Mouse (Mus musculus): ENCODE data around the gene Maml2. TPM values are rescaled to one million over a fixed set of nuclear protein-coding genes. Genes with fewer than 3 reads are reported as not detected.
"Not testable (repeated sequence)": the region's sequence is repeated elsewhere in the genome, so short reads cannot be mapped to it uniquely, and the experiment has no call there.

The Maml2 gene
- total RNA-seq, 2 experiments from 2014 or later = 6.7 to 8.5 TPM

DNA sequence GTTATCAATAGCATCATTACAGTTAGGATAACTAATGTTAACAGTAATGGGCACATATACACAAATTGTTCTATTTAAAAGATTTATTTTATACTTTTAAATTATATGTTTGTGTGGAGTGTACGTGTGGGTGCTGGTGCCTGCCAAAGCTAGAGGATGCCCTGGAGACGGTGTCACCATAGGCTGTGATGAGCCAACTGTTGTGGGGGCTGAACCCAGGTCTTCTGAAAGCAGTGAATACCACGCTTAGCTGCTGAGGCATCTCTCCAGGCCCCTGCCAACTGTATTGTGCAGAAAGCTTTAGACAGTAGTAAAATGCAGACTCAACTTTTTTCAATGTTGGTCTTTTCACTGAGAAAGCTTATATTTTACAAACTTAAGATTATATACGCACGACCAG is 411.7 kb downstream of the Maml2 start:
- intact Hi-C loops (cut with DNase I) = no loop called here

DNA sequence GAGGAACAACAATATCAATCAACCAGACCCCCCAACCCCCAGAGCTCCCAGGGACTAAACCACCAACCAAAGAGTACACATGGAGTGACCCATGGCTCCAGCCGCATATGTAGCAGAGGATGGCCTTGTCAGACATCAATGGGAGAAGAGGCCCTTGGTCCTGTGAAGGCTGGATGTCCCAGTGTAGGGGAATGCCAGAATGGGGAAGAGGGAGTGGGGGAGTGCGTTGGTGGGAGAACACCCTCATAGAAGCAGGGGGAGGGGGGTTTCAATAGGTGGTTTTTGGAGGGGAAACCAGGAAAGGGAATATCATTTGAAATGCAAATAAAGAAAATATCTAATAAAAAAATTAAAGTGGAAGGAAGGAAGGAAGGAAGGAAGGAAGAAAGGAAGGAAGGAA is 418.1 kb downstream of the Maml2 start:
- intact Hi-C loops (cut with DNase I) = loop anchor here (2.0 to 5.0 kb wide), 2 partner anchors 419 to 485 kb away; partner anchors contain the start of gene Maml2
- DNase-seq (ENCODE audit: extremely low spot score in 1 of 2, low spot score in 2 of 2) = not testable (repeated sequence)

More for the DNA sequence above, 411.7 kb downstream of the Maml2 start:
- no peak for DNase-seq (ENCODE audit: extremely low spot score in 1 of 2, low spot score in 2 of 2)

DNA sequence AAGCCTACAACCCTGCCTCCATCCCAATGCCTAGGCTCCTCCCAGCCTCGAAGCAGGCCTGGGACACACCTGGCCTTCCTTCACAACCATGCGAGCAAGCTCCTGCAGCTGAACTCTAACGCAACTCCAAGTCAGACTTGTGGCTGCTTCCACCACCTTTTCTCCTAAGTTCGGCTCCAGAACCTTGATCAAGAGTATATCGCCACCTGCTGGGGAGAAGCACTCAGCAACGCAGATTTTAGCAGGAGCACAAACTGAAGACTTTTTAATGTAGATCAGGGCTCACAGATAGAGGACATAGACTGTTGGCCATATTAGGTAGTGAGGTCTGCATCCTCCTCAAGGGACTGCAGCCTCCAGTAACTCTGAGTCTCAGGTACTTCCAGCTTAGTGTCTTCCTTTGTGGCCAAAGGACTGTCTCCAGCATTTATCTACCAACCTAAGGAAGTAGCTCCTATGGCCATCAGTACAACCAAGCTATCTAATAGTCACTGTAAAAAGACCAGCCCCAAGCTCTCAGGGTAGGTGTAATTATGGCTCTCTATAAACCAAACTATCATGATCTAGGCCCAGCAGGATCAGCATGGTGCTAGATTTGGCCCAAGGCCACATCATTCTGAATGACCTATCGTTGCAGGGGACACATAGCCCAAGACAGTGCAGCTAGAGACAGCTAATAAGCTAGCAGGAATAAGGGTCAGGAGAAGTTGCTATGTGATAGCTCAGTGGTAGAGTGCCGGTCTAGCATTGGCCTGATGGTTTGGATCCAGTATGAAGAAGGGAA is 418.8 kb downstream of the Maml2 start:
- intact Hi-C loops (cut with DNase I) = loop anchor here (2.0 to 5.0 kb wide), 2 partner anchors 419 to 486 kb away; partner anchors contain the start of gene Maml2
- DNase-seq (ENCODE audit: extremely low spot score in 1 of 2, low spot score in 2 of 2) = peak; percentile 78 to 85

DNA sequence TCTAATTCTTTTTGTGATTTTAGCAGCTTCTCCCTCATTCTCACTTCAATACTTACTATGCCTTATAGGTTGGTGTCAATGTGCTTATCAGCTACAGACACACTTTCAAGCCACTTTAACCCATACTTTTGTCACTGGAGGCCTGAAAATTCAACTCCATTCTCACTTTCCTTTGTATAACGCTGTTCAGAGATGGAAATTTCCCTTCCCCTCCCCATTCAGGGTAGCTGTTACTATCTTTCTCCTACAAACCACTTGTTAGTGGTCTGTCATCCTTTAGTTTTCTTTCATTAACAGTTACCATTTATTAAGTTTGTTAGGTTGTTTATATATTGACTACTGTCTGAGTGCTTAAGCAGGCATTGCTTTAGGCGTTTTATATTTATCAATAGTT is 450.6 kb downstream of the Maml2 start, which contains the start of gene Mtmr2:
Mtmr2 (plus strand) TSS at position 7 of the 394 bp plus-strand sequence.
- intact Hi-C loops (cut with DNase I) = no loop called here
- no peak for DNase-seq (ENCODE audit: extremely low spot score in 1 of 2, low spot score in 2 of 2)

DNA sequence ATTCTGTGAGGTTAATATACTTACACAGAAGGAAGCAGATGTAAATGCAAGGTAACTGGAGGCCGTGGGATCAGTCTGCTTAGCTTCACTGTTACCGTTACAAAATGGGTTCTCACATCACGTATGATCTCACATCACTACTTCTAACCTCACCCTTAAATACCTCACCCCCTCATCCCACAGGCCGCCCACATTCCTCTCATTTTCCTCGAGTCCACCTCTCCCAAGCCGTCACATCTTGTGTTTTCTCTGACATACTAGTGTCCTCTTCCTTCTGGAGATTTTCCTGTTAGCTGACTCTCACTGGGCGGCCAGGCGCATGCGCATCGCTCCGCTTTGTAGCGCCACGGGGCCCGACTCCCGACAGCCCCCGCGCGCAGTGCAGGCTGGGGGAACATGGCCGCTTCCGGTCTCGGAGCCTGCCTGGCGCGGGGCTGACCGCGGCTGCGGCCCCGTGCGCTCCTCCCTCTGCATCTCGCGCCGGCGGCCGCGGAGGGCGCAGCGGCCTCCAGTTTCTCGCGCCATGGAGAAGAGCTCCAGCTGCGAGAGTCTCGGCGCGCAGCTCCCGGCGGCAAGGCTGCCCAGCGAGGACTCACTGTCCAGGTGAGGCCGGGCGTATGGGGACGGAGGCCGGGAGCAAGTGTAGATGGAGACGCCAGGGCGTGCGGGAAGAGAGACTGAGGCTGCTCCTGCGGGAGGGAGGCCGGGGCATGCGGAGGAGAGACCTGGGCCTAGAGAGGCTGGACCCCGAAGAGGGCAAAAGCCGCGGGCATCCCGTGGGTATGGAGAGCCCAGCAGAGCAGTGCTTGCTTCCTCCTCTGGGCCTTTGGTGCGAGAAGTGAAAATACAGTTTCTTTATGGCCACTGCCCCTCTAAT is 451.3 kb downstream of the Maml2 start:
- DNase-seq (ENCODE audit: extremely low spot score in 1 of 2, low spot score in 2 of 2) = peak; percentile 88 to 98
- intact Hi-C loops (cut with DNase I) = no loop called here

DNA sequence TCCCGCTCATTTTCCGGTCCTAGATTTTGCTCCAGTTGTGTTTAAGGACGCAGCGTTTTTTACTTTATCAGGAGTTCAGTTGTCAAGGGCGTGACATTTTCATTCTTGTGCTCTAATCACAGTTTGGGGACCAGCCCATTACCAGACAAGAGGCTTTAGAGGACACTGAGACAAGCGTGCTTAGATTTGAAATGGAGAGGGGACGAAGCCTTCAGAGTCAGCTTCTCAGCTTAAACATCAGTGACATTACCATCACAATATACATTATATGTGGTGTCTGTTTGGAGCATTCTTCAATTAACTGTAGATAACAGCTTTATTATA is 451.9 kb downstream of the Maml2 start:
- intact Hi-C loops (cut with DNase I) = no loop called here
- DNase-seq (ENCODE audit: extremely low spot score in 1 of 2, low spot score in 2 of 2) = no peak

DNA sequence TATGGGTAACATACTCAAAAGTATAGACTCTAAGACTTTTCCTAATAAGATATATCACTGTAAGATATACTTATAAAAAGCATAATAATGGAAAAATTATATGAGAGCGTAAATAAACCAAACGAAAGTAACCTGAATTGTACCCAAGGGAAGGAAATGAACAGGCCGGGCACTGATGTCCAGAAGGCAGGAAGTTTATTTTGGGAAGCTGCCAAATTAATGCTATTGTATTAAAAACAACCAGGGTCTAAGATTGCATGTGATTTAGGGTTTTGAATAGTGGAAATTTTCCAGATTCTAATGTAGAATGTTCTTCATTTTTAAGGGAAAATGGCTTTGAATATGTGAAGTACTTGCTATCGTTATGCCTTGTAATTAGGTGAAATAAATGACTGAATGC is 454.8 kb downstream of the Maml2 start:
- intact Hi-C loops (cut with DNase I) = no loop called here
- DNase-seq (ENCODE audit: extremely low spot score in 1 of 2, low spot score in 2 of 2) = no peak

Small RNA genes lying within 50 kb of the gene (microRNA-seq; reads per million reads assigned to microRNA genes)
- gene Gm22643 = not detected

Other genes with a start within 250 kb of the Maml2 start
- 1 to 10 TPM; 9.1 to 9.2 TPM for gene Jrkl, start 52.1 kb upstream of the Maml2 start, total RNA-seq (2021)
- 10 to 100 TPM; 12.2 to 13.7 TPM for gene Ccdc82, start 51.0 kb upstream of the Maml2 start, total RNA-seq (2021)
- not detected for gene Gm17571, start 148.8 kb downstream of the Maml2 start, total RNA-seq (2021)

Measured in left cerebral cortex, postnatal 10 days (tissue).